Mouse (Mus musculus): ENCODE results near the gene Upf3a. TPM values are rescaled to one million over a fixed set of nuclear protein-coding genes. Genes with fewer than 3 reads are reported as not detected.
"Not testable (repeated sequence)": the region's sequence is repeated elsewhere in the genome, so short reads cannot be mapped to it uniquely, and the experiment has no call there.

The Upf3a gene
- total RNA-seq, 2 experiments from 2014 or later: 23.5 to 24.0 TPM

DNA sequence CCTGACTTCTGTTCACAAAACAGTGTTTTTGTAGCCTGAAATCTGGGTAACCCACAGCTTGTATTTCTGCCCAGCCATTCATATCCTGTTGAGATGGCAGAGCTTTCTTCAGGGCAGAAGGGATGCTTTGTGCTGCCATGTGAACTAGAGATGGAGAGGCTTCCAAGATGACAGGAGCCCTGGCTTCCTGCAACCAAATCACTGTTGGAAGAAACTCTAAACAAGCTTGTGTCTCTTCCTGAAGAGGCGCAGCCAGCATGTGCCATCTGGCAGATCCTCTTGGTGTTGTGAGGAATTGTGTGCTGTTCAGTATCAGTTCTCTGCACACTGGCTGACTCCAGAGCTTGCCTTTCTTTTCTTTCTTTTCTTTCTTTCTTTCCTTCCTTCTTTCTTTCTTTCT is 57.9 kb downstream of the Upf3a start:
- not testable (repeated sequence) for ATAC-seq (replicated peaks; ENCODE audit: poor library complexity, severe bottlenecking)

Other genes starting within 250 kb of the Upf3a start
- gene 1700029H14Rik, start 223.2 kb upstream of the Upf3a start, total RNA-seq (2014; fragmentation: Nextera tagmentation): not detected in 2 replicates
- not detected in 2 replicates for gene 1700029H14Rik, start 223.2 kb upstream of the Upf3a start, total RNA-seq (2017)
- 52.5 and 55.5 TPM in 2 replicates for gene Rasa3, start 108.0 kb upstream of the Upf3a start, total RNA-seq (2014; fragmentation: Nextera tagmentation)
- gene Rasa3, start 108.0 kb upstream of the Upf3a start, total RNA-seq (2017): 53.3 and 54.4 TPM in 2 replicates
- not detected in 2 replicates for gene Cfap97d2, start 79.7 kb upstream of the Upf3a start, total RNA-seq (2014; fragmentation: Nextera tagmentation)
- gene Cfap97d2, start 79.7 kb upstream of the Upf3a start, total RNA-seq (2017): not detected in 2 replicates
- 69.7 and 83.2 TPM in 2 replicates for gene Cdc16, start 27.9 kb upstream of the Upf3a start, total RNA-seq (2014; fragmentation: Nextera tagmentation)
- 68.6 and 79.2 TPM in 2 replicates for gene Cdc16, start 27.9 kb upstream of the Upf3a start, total RNA-seq (2017)
- not detected in 2 replicates for gene AF366264, start 52.8 kb downstream of the Upf3a start, total RNA-seq (2014; fragmentation: Nextera tagmentation)
- not detected in 2 replicates for gene AF366264, start 52.8 kb downstream of the Upf3a start, total RNA-seq (2017)
- gene Champ1, start 84.0 kb downstream of the Upf3a start, total RNA-seq (2014; fragmentation: Nextera tagmentation): 29.9 and 30.3 TPM in 2 replicates
- gene Champ1, start 84.0 kb downstream of the Upf3a start, total RNA-seq (2017): 32.0 and 37.2 TPM in 2 replicates
- gene Coprs, start 104.7 kb downstream of the Upf3a start, total RNA-seq (2014; fragmentation: Nextera tagmentation): 23.5 and 24.3 TPM in 2 replicates
- 8.1 and 15.4 TPM in 2 replicates for gene Coprs, start 104.7 kb downstream of the Upf3a start, total RNA-seq (2017)

Data from granulocyte monocyte progenitor cell, adult 5-6 weeks (primary cell).